Mouse (Mus musculus) B cell, adult 62 days (primary cell): Measurements from ENCODE around the gene Mrgpra2a. TPM values are rescaled to one million over a fixed set of nuclear protein-coding genes. Genes with fewer than 3 reads are reported as not detected.

ENCODE experiments used
- total RNA-seq: library from RNA; stranded (reverse); gene quantifications from 4 replicates; pipeline ENCODE4 v1.2.4, GENCODE M21; 2023

The Mrgpra2a gene
- total RNA-seq, result not detected in 4 replicates

GRCm38 (mm10) chr7:47452015-47452414, at the start of gene Mrgpra2a:
Gene Mrgpra2a (minus strand): TSS chr7:47452139.

Other genes starting within 250 kb of the Mrgpra2a start
- gene Mrgpra6, start 247.2 kb downstream of the Mrgpra2a start, total RNA-seq, result not detected in 4 replicates
- not detected in 4 replicates for gene Mrgpra9, start 199.3 kb downstream of the Mrgpra2a start, total RNA-seq
- gene Mrgpra1, start 97.9 kb downstream of the Mrgpra2a start, total RNA-seq, result not detected in 4 replicates
- not detected in 4 replicates for gene Mrgpra2b, start 76.7 kb upstream of the Mrgpra2a start, total RNA-seq
- gene Mrgpra3, start 149.2 kb upstream of the Mrgpra2a start, total RNA-seq, result not detected in 4 replicates